Comparison of ENCODE assay signal across 26 mouse cellular contexts in the genomic region with DNA sequence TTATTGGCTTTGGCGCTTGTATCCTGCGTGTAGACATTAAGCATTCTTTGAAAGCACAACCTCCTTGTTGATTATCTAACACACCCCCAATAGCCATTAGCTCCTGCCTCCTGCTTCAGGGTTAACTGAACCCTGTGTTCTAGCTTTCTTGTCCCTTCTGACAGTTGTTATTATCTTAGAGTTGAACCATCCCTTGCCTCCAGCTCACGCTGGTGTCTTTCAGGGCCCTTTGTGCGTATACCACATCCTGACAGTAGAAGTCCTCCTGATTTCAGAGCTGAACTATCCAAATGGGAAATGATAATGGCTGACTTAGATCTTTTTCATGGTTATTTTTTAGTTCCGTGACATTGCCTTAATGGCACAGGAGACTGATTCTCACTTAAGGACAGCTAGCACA.
"Had no signal": no experiment of that assay in that cellular context is flagged by ENCODE, and none has a peak within 500 bp of the region (broad histone marks: within the 10 kb centered on the region; RNA-seq: fewer than 3 reads in every experiment).

No protein-coding gene starts in this region.

- H3K4me3 ChIP-seq: gastrocnemius, adult 2 months; heart, adult 2 months; heart, embryonic 13.5 days; heart, embryonic 15.5 days; kidney, embryonic 15.5 days; layer of hippocampus, adult 2 months; left cerebral cortex, adult 2 months; limb, embryonic 10.5 days; limb, embryonic 12.5 days; liver, embryonic 13.5 days had no signal

- H3K27ac ChIP-seq: gastrocnemius, adult 2 months; heart, adult 2 months; heart, embryonic 13.5 days; heart, embryonic 15.5 days; hindbrain, embryonic 14.5 days; kidney, embryonic 15.5 days; layer of hippocampus, adult 2 months; left cerebral cortex, adult 2 months; limb, embryonic 10.5 days; limb, embryonic 12.5 days; liver, embryonic 13.5 days had no signal

- DNase-seq: gastrocnemius, adult 2 months; gastrocnemius, postnatal 10 days; gastrocnemius, postnatal 25 days; heart, adult 2 months; heart, postnatal 14 days; heart, postnatal 36 days; kidney, adult 11 months; kidney, adult 2 months; kidney, adult 9 months; kidney, postnatal 10 days; kidney, postnatal 25 days; kidney, postnatal 4 days; liver; liver, embryonic 13.5 days had no signal

- H3K27me3 ChIP-seq: heart, embryonic 13.5 days; heart, embryonic 15.5 days; kidney, embryonic 15.5 days; limb, embryonic 12.5 days; liver, embryonic 13.5 days had no signal

- H3K9ac ChIP-seq: heart, embryonic 13.5 days; heart, embryonic 15.5 days; hindbrain, embryonic 14.5 days; kidney, embryonic 15.5 days; limb, embryonic 12.5 days; liver, embryonic 13.5 days had no signal

- H3K4me2 ChIP-seq: heart, embryonic 11.5 days; heart, embryonic 13.5 days; heart, embryonic 15.5 days; hindbrain, embryonic 14.5 days; kidney, embryonic 15.5 days; limb, embryonic 12.5 days; liver, embryonic 11.5 days; liver, embryonic 13.5 days had no signal

- ATAC-seq: hindbrain, embryonic 16.5 days; intestine, embryonic 16.5 days had no signal

- H3K9me3 ChIP-seq: heart, embryonic 13.5 days; heart, embryonic 15.5 days; kidney, embryonic 15.5 days; limb, embryonic 10.5 days; limb, embryonic 12.5 days; liver, embryonic 13.5 days had no signal

- H3K36me3 ChIP-seq: heart, embryonic 13.5 days; heart, embryonic 15.5 days; kidney, embryonic 15.5 days; limb, embryonic 10.5 days; limb, embryonic 12.5 days; liver, embryonic 13.5 days had no signal
